Mouse (Mus musculus): ENCODE measurements around the gene Trpm3. TPM values are rescaled to one million over a fixed set of nuclear protein-coding genes. Genes with fewer than 3 reads are reported as not detected.

The Trpm3 gene
- polyA plus RNA-seq, 1 experiment, result 0.30 TPM

GRCm38 (mm10) chr19:22789753-22790152 lies 650.9 kb downstream of the Trpm3 start:
- WGBS, result 82% methylated on average over 3 of the region's 3 CpGs
- TF ChIP-seq CTCF (IDR thresholded peaks at IDR 0.05; ENCODE audit: borderline replicate concordance, control insufficient read depth, extremely low read depth, insufficient read depth, low read length, poor library complexity), result no peak
- TF ChIP-seq POLR2A (IDR thresholded peaks at IDR 0.05; ENCODE audit: control insufficient read depth, extremely low read depth, insufficient read depth, low read length, poor library complexity), result no peak

GRCm38 (mm10) chr19:22796996-22797395 lies 658.1 kb downstream of the Trpm3 start:
- TF ChIP-seq POLR2A (IDR thresholded peaks at IDR 0.05; ENCODE audit: control insufficient read depth, extremely low read depth, insufficient read depth, low read length, poor library complexity) (no peak), CTCF (IDR thresholded peaks at IDR 0.05; ENCODE audit: borderline replicate concordance, control insufficient read depth, extremely low read depth, insufficient read depth, low read length, poor library complexity) (no peak)
- H3K27me3 ChIP-seq (ENCODE audit: control insufficient read depth, insufficient read depth, low read length), result no peaks in the 10 kb centered on the region
- WGBS, result 100% methylated on average over 2 of the region's 2 CpGs
- no peak for DNase-seq
- H3K4me3 ChIP-seq (ENCODE audit: control insufficient read depth, insufficient read depth, low read length), result no peak overlapping the region
- no peaks in the 10 kb centered on the region for H3K4me1 ChIP-seq (replicated peaks; ENCODE audit: control insufficient read depth, insufficient read depth, low read length)
- H3K36me3 ChIP-seq (ENCODE audit: control insufficient read depth, insufficient read depth, low read length), result no peaks in the 10 kb centered on the region
- H3K27ac ChIP-seq (ENCODE audit: control insufficient read depth, insufficient read depth, low read length), result no peak overlapping the region

More at GRCm38 (mm10) chr19:22789753-22790152, 650.9 kb downstream of the Trpm3 start:
- DNase-seq, result no peak
- Histone ChIP-seq H3K36me3 (ENCODE audit: control insufficient read depth, insufficient read depth, low read length) (no peaks in the 10 kb centered on the region), H3K27ac (ENCODE audit: control insufficient read depth, insufficient read depth, low read length) (no peak overlapping the region), H3K4me1 (replicated peaks; ENCODE audit: control insufficient read depth, insufficient read depth, low read length) (no peaks in the 10 kb centered on the region), H3K4me3 (ENCODE audit: control insufficient read depth, insufficient read depth, low read length) (no peak overlapping the region), H3K27me3 (ENCODE audit: control insufficient read depth, insufficient read depth, low read length) (no peaks in the 10 kb centered on the region)

- no peaks in the 10 kb centered on the region for H3K4me1 ChIP-seq (replicated peaks; ENCODE audit: control insufficient read depth, insufficient read depth, low read length)
- H3K36me3 ChIP-seq (ENCODE audit: control insufficient read depth, insufficient read depth, low read length), result no peaks in the 10 kb centered on the region
- H3K4me3 ChIP-seq (ENCODE audit: control insufficient read depth, insufficient read depth, low read length), result no peak overlapping the region
- H3K27ac ChIP-seq (ENCODE audit: control insufficient read depth, insufficient read depth, low read length), result no peak overlapping the region
- TF ChIP-seq CTCF (IDR thresholded peaks at IDR 0.05; ENCODE audit: borderline replicate concordance, control insufficient read depth, extremely low read depth, insufficient read depth, low read length, poor library complexity), result no peak
- no peak for TF ChIP-seq POLR2A (IDR thresholded peaks at IDR 0.05; ENCODE audit: control insufficient read depth, extremely low read depth, insufficient read depth, low read length, poor library complexity)
- no peaks in the 10 kb centered on the region for H3K27me3 ChIP-seq (ENCODE audit: control insufficient read depth, insufficient read depth, low read length)
- no peak for DNase-seq
- WGBS, result 34% methylated on average over 5 of the region's 5 CpGs
These were observed 661.6 kb downstream of the Trpm3 start for GRCm38 (mm10) chr19:22800471-22800870.

- Histone ChIP-seq H3K27ac (ENCODE audit: control insufficient read depth, insufficient read depth, low read length) (no peak overlapping the region), H3K27me3 (ENCODE audit: control insufficient read depth, insufficient read depth, low read length) (no peaks in the 10 kb centered on the region), H3K4me1 (replicated peaks; ENCODE audit: control insufficient read depth, insufficient read depth, low read length) (no peaks in the 10 kb centered on the region), H3K36me3 (ENCODE audit: control insufficient read depth, insufficient read depth, low read length) (no peaks in the 10 kb centered on the region), H3K4me3 (ENCODE audit: control insufficient read depth, insufficient read depth, low read length) (no peak overlapping the region)
- no peak for DNase-seq
- no peak for TF ChIP-seq POLR2A (IDR thresholded peaks at IDR 0.05; ENCODE audit: control insufficient read depth, extremely low read depth, insufficient read depth, low read length, poor library complexity)
- no peak for TF ChIP-seq CTCF (IDR thresholded peaks at IDR 0.05; ENCODE audit: borderline replicate concordance, control insufficient read depth, extremely low read depth, insufficient read depth, low read length, poor library complexity)
These were observed 664.5 kb downstream of the Trpm3 start for GRCm38 (mm10) chr19:22803396-22803795.

- TF ChIP-seq CTCF (IDR thresholded peaks at IDR 0.05; ENCODE audit: borderline replicate concordance, control insufficient read depth, extremely low read depth, insufficient read depth, low read length, poor library complexity) (no peak), POLR2A (IDR thresholded peaks at IDR 0.05; ENCODE audit: control insufficient read depth, extremely low read depth, insufficient read depth, low read length, poor library complexity) (no peak)
- WGBS, result 93% methylated on average over 2 of the region's 2 CpGs
- Histone ChIP-seq H3K36me3 (ENCODE audit: control insufficient read depth, insufficient read depth, low read length) (no peaks in the 10 kb centered on the region), H3K4me3 (ENCODE audit: control insufficient read depth, insufficient read depth, low read length) (no peak overlapping the region), H3K27ac (ENCODE audit: control insufficient read depth, insufficient read depth, low read length) (no peak overlapping the region), H3K4me1 (replicated peaks; ENCODE audit: control insufficient read depth, insufficient read depth, low read length) (no peaks in the 10 kb centered on the region), H3K27me3 (ENCODE audit: control insufficient read depth, insufficient read depth, low read length) (no peaks in the 10 kb centered on the region)
- DNase-seq, result no peak
These were observed 665.5 kb downstream of the Trpm3 start for GRCm38 (mm10) chr19:22804311-22804710.

GRCm38 (mm10) chr19:22810247-22810646 lies 671.4 kb downstream of the Trpm3 start:
- Histone ChIP-seq H3K27ac (ENCODE audit: control insufficient read depth, insufficient read depth, low read length) (no peak overlapping the region), H3K4me3 (ENCODE audit: control insufficient read depth, insufficient read depth, low read length) (no peak overlapping the region), H3K36me3 (ENCODE audit: control insufficient read depth, insufficient read depth, low read length) (no peaks in the 10 kb centered on the region), H3K4me1 (replicated peaks; ENCODE audit: control insufficient read depth, insufficient read depth, low read length) (no peaks in the 10 kb centered on the region), H3K27me3 (ENCODE audit: control insufficient read depth, insufficient read depth, low read length) (no peaks in the 10 kb centered on the region)
- DNase-seq, result no peak
- TF ChIP-seq POLR2A (IDR thresholded peaks at IDR 0.05; ENCODE audit: control insufficient read depth, extremely low read depth, insufficient read depth, low read length, poor library complexity), result no peak
- 89% methylated on average over 3 of the region's 3 CpGs for WGBS

GRCm38 (mm10) chr19:22821741-22822140 lies 682.9 kb downstream of the Trpm3 start:
- Histone ChIP-seq H3K4me1 (replicated peaks; ENCODE audit: control insufficient read depth, insufficient read depth, low read length) (no peaks in the 10 kb centered on the region), H3K27me3 (ENCODE audit: control insufficient read depth, insufficient read depth, low read length) (no peaks in the 10 kb centered on the region), H3K4me3 (ENCODE audit: control insufficient read depth, insufficient read depth, low read length) (no peak overlapping the region), H3K36me3 (ENCODE audit: control insufficient read depth, insufficient read depth, low read length) (no peaks in the 10 kb centered on the region), H3K27ac (ENCODE audit: control insufficient read depth, insufficient read depth, low read length) (no peak overlapping the region)
- no peak for DNase-seq
- 90% methylated on average over 8 of the region's 8 CpGs for WGBS
- no peak for TF ChIP-seq POLR2A (IDR thresholded peaks at IDR 0.05; ENCODE audit: control insufficient read depth, extremely low read depth, insufficient read depth, low read length, poor library complexity)
- TF ChIP-seq CTCF (IDR thresholded peaks at IDR 0.05; ENCODE audit: borderline replicate concordance, control insufficient read depth, extremely low read depth, insufficient read depth, low read length, poor library complexity), result no peak
